Mouse (Mus musculus): ENCODE measurements around the gene Tfeb.

GRCm38 (mm10) chr17:47787632-47788031, 50.8 kb downstream of the Tfeb start:
- TF ChIP-seq CTCF (IDR thresholded peaks at IDR 0.05; ENCODE audit: control insufficient read depth, insufficient read depth, insufficient read length) (no peak), CEBPB (IDR thresholded peaks at IDR 0.05; ENCODE audit: low read depth) (no peak), MAX (IDR thresholded peaks at IDR 0.05) (no peak), USF1 (IDR thresholded peaks at IDR 0.05; ENCODE audit: low read depth) (no peak), FOSL1 (IDR thresholded peaks at IDR 0.05; ENCODE audit: insufficient read depth, low read length, poor library complexity, severe bottlenecking) (no peak), MYOG (IDR thresholded peaks at IDR 0.05; ENCODE audit: control insufficient read depth, extremely low read depth, insufficient read length) (no peak), MYOD1 (IDR thresholded peaks at IDR 0.05; ENCODE audit: control insufficient read depth, insufficient read length, low read depth) (no peak)
